Mouse (Mus musculus) kidney, adult 2 months (tissue): Measurements from ENCODE around the gene Hoxc13.

Experiments used
- CTCF ChIP-seq: fragments of 200-500 bp; conservative IDR thresholded peaks from 2 replicates; pipeline ENCODE4 v1.5.1; 2011; ENCODE audit warnings: low read depth, mild to moderate bottlenecking, control low read depth, low read length, moderate library complexity, mixed read lengths; ENCODE audit not compliant: insufficient read depth, insufficient read length
- POLR2A ChIP-seq: fragments of 200-500 bp; IDR thresholded peaks from one replicate; pipeline ENCODE4 v1.6.1; 2011; ENCODE audit warnings: low read depth, low read length, control low read depth

DNA sequence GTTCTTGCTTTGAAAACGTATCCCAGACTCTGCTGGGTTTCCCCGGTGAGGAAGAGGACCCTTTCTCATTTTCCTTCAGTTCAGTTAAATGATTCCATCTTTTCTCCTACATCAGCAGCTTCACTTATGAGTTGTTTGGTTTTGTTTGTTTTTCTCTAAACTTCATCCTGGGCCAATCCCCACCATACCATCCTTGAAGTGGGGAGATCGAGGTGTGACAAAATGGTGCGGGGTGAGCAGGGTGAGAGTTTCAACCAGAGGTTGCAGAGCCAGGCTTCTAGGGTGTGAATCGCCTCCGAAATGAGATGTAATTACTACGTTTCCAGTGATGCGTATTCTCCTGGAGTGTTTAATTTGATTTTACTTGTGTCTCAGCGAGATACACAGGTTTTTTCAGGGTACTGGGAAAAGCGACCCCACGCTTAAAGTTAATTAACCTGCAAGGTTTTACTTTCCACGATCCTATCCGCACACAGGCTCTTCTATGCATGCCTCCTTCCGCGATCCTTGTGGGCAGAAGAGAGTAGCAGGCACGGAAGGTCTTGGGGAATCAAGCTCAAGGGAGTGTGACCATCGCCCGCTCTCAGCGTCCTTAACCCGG lies 2.8 kb upstream of the Hoxc13 start:
- TF ChIP-seq CTCF, result no peak
- TF ChIP-seq POLR2A, result no peak
